Mouse (Mus musculus) testis, postnatal 10 days (tissue): Measurements from ENCODE around the gene Itgax.
"Not testable (repeated sequence)": the region's sequence is repeated elsewhere in the genome, so short reads cannot be mapped to it uniquely, and the experiment has no call there.

Experiments used
- DNase-seq: peaks from one replicate; pipeline ENCODE4 v3.0.0; 2021; ENCODE audit warnings: low spot score

Gene Itgax

DNA sequence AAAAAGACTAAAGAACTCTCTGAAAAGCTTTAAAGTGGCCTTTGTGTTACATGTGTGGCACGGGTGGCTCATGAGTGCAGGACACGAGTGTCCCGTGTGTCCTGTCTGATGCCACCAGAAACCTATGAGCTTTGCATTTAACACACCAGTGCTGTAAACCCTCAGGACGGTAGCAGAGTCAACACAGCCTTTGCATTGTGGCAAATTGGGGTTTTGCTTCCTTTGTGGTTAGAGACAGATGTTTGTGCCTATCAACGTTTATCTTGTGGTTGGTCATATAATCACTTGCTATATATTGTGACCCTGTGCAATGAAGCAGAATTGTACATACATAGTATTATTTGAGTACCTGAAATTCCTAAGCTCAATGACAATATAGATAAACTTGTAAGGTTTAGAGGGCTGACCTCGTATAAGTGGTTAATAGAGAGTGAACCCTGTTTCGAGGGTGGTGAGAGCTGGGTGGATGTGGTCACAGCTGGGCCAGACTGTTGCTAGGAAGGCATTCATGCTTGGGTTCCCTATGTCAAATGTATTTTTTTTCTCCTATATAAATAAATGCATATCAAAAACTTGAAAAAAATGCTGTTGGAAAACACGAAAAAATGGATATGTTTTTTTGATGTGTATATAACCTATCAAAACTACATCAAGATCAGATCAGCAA is 29.5 kb downstream of the Itgax start:
- not testable (repeated sequence) for DNase-seq

DNA sequence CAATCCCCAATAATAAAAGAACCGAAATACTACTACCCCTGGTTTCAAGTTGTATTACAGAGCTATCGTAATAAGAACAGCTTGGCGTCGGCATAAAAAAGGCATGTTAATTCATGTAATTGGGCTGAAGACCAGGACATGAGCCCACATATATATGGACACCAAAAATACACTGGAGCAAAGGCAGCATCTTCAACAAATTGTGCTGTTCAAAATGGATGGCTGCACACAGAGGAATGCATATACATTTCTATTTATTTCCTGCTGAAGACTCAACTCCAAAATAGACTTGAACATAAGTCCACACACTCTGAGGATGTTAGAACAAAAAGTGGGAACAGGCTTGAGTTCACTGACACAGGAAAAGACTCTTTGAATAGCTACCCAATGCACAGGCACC is 34.7 kb downstream of the Itgax start:
- peak; percentile 12 for DNase-seq

- DNase-seq: peak; percentile 4
These were observed 37.0 kb downstream of the Itgax start for GRCm38 (mm10) chr7:128166391-128166790.

DNA sequence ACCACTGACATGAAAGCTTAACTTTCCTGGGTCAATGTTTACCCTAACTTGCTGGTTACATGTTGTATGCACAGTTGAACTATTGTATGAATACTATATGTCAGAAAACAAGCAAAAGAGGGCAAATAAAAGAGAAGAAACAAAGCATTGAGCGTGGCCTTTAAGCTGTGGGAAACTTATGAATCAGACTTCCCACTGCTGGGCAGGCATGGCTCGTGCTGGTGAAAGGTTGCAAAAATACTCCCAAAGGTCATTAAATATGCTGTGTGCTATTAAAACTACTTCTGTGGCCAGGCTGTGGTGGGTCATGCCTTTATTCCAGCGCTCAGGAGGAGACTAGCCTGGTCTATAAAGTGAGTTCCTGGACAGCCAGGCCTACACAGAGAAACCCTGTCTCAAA is 40.6 kb downstream of the Itgax start:
- DNase-seq: peak; percentile 15

- DNase-seq: no peak
These were observed 49.0 kb downstream of the Itgax start for GRCm38 (mm10) chr7:128178385-128178784.

DNA sequence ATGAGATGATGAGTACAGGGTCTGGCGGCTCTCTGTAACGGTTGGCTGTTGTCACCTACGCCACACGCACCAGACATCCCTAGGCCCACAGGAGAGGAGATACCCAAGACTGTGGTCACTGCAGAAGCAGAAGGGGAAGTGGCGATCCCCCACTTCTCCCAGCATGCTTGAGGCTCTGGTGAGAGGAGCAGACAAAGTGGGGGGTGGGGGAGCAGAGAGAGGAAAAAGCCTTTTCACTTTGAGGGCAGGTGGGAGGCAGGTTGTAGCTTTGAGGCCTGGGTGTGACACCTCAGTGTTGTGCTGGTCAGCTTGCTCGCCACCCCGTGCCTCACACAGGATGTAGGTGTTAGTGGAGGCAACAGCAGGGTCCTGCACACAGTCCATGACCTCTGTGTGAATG is 50.8 kb downstream of the Itgax start:
- DNase-seq: no peak

- DNase-seq: no peak
These were observed 51.2 kb downstream of the Itgax start for GRCm38 (mm10) chr7:128180546-128180945.

DNA sequence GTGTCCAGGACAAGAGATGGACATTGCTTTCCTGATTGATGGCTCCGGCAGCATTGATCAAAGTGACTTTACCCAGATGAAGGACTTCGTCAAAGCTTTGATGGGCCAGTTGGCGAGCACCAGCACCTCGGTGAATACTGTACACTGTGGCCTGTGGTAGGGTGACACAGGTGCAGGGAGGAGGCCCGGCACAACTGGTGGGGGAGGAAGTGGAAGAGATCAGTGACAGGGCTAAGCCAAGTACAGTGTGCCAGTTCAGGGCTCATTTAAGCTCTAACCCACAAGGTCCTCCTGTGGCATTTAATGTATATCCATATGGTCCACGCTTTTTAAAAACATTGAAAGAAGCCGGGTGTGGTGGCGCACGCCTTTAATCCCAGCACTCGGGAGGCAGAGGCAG is 52.3 kb downstream of the Itgax start:
- no peak for DNase-seq
